Mouse (Mus musculus): ENCODE measurements around the gene Ing5.
"Not testable (repeated sequence)": the region's sequence is repeated elsewhere in the genome, so short reads cannot be mapped to it uniquely, and the experiment has no call there.

The Ing5 gene

DNA sequence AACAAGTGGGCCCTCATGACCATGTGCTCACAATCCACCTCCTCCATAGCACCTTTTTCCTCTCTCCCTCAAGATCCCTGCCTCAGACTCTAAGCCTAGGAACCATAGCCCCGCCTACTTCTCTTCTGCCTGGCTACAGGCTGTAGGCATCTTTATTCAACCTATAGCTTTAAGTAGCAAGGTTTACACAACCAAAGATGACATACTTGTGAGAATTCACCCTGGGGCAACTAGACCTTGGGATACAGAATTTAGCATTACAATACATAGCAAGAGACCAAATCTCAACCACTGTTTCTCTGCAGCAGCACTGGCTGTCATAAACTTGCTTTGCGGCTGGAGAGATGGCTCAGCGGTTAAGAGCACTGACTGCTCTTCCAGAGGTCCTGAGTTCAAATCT lies 6.2 kb downstream of the Ing5 start:
- DNase-seq (ENCODE audit: low spot score in 2 of 2), result no peak

- DNase-seq (ENCODE audit: low spot score in 2 of 2), result no peak
Measured at GRCm38 (mm10) chr1:93811495-93812039, 7.8 kb downstream of the Ing5 start.

DNA sequence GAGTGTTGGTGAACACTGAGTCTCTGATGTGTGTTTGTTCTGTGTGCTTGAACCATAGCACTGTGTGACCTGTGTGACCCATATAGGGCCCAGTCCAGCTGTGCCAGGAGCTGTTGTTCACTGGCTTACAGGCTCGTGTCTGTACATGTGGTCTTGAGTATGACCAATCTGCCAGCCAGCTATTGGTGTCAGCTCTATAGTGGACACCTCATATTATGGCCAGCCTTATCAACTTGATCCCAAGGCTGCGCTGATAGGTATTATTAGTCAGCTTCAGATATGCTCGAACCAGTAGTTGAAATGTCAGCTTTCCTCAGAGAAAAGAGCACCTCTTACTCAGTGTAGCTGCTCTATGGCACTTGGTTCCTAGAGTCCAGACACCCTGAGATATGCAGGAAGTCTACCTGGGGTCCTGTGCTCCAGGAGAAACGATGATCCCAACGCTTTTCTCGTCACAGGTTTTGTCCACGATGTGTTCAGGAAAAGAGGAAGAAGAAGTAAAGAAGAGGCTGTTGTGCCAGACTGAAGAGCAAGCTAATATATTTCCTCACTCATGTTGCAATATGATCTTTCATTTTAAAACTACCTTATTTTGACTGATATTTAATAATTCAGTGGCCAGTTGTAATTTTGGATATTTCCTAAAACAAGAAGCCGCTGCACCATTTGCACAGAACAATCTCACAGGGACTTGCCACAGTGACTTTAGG lies 14.2 kb downstream of the Ing5 start:
- no peak for DNase-seq (ENCODE audit: low spot score in 2 of 2)

DNA sequence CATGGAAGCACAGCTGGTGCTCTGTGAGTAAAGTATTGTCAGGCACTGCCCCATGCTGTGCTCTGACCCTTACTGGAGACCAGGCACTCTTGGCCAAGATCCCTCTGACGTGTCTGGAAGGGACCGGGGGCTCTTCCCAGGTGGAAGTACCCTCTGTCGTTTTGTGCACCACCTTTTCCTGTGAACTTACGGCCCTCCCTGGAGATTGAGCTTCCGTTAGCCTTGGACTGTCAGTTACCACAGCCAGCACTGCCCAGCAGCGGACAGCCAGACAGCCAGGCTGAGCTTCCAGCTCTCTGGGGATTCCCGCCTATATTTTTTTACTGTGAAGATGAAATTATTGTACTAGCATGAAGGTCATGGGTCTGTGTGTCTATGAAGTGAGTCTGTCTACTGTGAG lies 15.0 kb downstream of the Ing5 start:
- DNase-seq (ENCODE audit: low spot score in 2 of 2), result no peak

- no peak for DNase-seq (ENCODE audit: low spot score in 2 of 2)
Measured at GRCm38 (mm10) chr1:93823796-93824495, 20.2 kb downstream of the Ing5 start.

- no peak for DNase-seq (ENCODE audit: low spot score in 2 of 2)
Measured at GRCm38 (mm10) chr1:93824609-93825008, 20.8 kb downstream of the Ing5 start, which contains the start of gene D2hgdh. Gene D2hgdh (plus strand): TSS chr1:93824909.

- peak; percentile 91 to 94 for DNase-seq (ENCODE audit: low spot score in 2 of 2)
Measured at GRCm38 (mm10) chr1:93825105-93825674, 21.4 kb downstream of the Ing5 start.

GRCm38 (mm10) chr1:93825771-93826539 lies 22.2 kb downstream of the Ing5 start:
- peak in 1 of 2 experiments; percentile 13 for DNase-seq (ENCODE audit: low spot score in 2 of 2)

DNA sequence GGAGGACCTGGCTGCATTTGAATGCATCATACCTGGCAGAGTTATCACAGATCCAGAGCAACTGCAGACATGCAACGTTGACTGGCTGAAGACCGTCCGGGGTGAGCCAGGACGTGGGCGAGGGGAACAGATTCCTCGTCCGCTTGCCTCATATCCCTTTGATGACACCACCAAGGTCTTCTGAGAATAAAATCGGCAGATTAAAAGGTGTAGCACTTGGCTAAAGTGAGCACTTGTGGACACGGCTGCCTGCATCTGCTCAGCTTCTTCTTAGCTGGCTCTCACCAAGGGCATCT lies 22.7 kb downstream of the Ing5 start:
- no peak for DNase-seq (ENCODE audit: low spot score in 2 of 2)

- DNase-seq (ENCODE audit: low spot score in 2 of 2), result not testable (repeated sequence)
Measured at GRCm38 (mm10) chr1:93832754-93833360, 29.1 kb downstream of the Ing5 start.

DNA sequence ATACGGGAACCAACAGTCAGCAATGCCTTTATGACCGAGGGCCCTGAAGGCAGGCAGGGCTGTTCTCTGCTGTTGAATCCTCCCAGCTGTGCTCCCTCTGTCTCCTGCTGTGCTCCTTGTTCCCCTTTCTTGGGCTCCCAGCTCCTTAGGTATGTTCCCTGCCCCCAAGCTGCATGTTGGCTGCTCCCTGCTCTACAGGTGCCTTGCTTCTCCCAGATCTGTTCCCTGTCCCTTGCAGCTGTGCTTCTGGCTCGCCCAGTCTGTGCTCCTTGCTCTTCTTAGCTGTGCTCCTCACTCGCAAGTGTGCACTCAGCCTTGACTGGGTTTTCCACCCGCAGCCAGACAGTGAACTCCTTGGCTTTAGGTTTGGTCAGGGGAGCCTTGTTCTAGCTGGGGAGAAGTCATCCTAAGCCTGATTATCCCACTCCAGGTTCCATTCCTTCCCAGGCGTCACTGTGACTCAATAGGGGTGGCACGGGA lies 30.9 kb downstream of the Ing5 start:
- DNase-seq (ENCODE audit: low spot score in 2 of 2), result no peak

DNA sequence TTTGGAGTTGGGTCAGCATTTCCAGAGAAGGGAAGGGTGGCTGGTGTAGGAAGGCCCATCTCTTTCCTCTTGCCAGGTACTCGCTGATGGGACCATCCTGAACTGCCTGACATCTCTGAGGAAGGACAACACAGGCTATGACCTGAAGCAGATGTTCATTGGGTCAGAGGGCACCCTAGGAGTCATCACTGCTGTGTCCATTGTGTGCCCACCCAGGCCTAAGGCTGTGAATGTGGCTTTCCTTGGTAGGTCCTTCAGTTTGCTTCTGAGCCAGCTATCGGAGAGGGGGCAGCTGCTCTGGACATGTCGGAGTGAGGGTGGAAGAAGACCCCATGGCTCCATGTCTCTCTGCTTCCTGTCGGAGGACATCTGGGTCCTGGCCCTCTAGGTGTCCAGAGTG lies 31.4 kb downstream of the Ing5 start:
- no peak for DNase-seq (ENCODE audit: low spot score in 2 of 2)

GRCm38 (mm10) chr1:93835876-93836531 lies 32.2 kb downstream of the Ing5 start:
- no peak for DNase-seq (ENCODE audit: low spot score in 2 of 2)

GRCm38 (mm10) chr1:93836532-93836913 lies 32.8 kb downstream of the Ing5 start:
- no peak for DNase-seq (ENCODE audit: low spot score in 2 of 2)

GRCm38 (mm10) chr1:93837335-93837734 lies 33.6 kb downstream of the Ing5 start:
- DNase-seq (ENCODE audit: low spot score in 2 of 2), result no peak

GRCm38 (mm10) chr1:93838569-93838968 lies 34.8 kb downstream of the Ing5 start:
- DNase-seq (ENCODE audit: low spot score in 2 of 2), result not testable (repeated sequence)

DNA sequence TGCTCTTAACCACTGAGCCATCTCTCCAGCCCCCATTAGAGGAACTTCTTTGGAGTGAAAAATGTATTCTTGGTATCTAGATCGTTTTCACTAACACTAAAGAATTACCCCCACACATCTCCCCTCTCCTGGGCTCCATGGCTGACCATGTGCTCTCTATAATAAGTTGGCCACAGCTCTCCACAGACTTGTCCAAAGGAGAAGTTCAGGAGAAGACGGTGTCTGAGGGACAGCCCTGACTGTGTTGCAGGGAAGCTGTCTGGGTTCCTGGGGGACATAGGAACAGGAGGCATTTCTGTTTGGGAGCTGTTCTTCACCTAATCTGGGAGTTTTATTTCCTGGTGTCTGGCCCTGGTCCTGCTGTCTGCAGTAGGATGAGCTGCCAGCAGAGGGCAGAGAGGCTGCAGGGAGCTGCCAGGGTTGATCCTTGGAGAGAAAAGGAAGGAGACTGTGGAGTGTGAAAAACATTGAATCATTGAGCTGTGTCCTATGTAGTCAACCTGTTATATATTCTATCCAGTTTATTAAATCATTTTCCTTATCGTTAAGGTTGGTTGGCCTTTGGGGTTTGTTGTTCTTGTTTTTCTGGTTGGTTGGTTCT lies 42.1 kb downstream of the Ing5 start:
- not testable (repeated sequence) for DNase-seq (ENCODE audit: low spot score in 2 of 2)

GRCm38 (mm10) chr1:93855790-93856189 lies 52.0 kb downstream of the Ing5 start:
- DNase-seq (ENCODE audit: low spot score in 2 of 2), result not testable (repeated sequence)

GRCm38 (mm10) chr1:93857370-93857769 lies 53.6 kb downstream of the Ing5 start:
- DNase-seq (ENCODE audit: low spot score in 2 of 2), result no peak

DNA sequence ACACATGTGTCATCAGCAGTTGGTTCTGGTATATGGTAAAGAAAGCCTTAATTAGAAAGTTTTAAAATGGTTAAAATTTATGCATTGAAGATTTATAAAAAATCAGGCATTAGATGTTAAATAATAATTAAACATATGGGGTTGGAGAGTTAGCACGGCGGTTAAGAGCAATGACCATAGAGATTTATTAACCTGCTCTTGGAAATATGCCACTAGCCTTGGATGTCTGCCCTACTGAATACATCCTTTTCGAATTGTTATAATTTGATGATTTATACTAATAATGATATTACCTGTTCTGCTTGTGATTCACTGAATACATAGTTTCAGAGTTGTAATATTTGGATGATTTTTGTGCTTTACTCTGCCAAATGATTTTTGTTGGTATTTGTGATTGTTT lies 54.2 kb downstream of the Ing5 start:
- no peak for DNase-seq (ENCODE audit: low spot score in 2 of 2)

- no peak for DNase-seq (ENCODE audit: low spot score in 2 of 2)
Measured at GRCm38 (mm10) chr1:93859619-93860018, 55.9 kb downstream of the Ing5 start.
